Mouse (Mus musculus): ENCODE results near the gene Galr2. TPM values are rescaled to one million over a fixed set of nuclear protein-coding genes. Genes with fewer than 3 reads are reported as not detected.

The Galr2 gene
- under 1 TPM; 0.18 to 0.20 TPM for total RNA-seq (2021)

DNA sequence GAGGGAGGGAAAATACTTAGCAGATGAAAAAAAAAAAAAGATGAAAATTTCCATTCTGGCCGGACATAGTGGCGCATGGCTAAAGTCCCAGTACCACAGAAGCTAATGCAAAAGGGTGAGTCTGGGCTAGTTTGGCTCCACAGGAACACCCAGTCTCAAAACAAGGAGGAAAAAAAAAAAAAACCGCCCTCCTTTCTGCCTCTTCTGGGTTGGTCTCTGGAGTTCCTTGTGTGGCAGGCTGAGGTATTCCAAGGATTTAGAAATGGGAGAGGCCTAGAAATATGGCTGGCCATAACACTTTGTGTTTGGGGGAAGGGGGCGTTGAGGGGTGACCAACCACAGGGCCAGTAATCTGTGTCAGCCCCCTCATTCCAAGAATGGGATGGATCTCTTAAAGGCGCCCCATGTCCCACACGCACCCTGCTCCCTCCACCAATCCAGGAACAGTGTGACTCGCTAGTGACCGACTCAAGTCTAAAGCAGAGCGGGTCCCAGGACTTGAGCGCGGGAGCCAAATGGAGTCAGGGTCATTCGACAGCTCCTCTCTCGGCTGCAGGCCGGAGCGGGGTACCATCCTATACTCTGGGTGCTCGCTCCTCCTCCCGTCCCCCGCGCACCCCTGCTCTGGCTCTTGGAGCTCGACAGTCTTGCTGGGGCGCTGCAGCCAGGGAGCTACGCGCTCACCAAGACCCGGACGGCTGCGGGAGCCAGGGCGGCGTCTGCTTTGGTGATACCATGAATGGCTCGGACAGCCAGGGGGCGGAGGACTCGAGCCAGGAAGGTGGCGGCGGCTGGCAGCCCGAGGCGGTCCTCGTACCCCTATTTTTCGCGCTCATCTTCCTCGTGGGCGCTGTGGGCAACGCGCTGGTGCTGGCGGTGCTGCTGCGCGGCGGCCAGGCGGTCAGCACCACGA is at the start of gene Galr2:
Gene Galr2 (plus strand): TSS at position 189 of the 913 bp plus-strand sequence.
- no peak for DNase-seq
- intact Hi-C loops (cut with DNase I) = no loop called here

GRCm38 (mm10) chr11:116232427-116232826 is 48.3 kb upstream of the Galr2 start:
- intact Hi-C loops (cut with DNase I) = no loop called here
- no peak for DNase-seq

DNA sequence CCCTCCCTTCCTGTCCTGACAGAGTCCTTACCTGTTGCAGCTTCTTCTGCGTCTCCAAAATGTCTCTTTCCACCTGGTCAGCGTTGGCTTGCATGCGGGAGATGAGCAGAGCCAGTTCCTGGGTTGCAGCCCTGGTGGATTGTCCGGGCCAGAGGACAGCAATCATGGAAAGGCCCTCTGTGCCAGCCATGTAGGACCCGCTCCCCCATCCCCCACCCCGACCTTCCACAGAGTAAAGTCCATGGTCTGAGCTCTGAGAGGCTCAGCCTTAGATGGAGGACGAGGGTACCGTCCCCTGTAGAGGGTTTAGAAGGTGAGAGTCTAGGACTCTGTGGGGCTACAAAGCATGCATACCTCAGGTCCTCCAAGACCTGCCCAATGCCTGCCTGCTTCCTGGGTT is 45.8 kb upstream of the Galr2 start:
- no peak for DNase-seq
- intact Hi-C loops (cut with DNase I) = no loop called here

DNA sequence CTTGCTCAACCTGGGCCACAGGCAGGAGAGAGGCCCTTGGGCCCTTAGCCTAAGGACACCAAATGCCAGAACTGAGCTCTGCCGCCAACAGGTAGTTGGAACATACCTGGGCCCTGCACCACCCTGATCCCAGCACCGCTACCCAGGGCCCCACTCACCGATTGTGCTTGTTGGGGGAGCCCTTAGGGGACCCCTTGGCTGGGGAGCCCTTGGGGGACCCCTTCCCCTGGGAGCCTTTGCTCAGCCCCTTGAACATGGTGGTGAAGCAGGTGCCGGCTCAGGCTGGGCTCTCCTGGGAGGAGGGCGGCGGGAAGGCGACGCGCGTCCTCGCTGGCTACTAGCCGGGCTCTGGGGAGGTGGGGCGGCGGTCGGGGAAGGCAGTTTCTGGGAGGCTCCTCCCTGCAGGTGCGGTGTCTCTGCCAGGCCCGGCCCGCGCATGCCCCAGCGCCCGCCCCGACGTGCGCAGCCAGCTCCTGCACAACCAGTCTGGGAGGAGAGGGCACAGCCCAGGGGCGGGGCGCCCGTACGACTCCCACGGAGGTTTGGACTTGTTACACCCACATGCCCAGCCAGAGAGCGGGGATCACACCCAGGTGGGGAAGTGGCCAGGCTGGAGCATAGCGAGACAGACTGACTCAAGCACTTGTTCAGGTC is 42.9 kb upstream of the Galr2 start, which contains the start of gene Evpl:
Gene Evpl (minus strand): TSS at position 336 of the 654 bp plus-strand sequence.
- DNase-seq = no peak
- intact Hi-C loops (cut with DNase I) = no loop called here

DNA sequence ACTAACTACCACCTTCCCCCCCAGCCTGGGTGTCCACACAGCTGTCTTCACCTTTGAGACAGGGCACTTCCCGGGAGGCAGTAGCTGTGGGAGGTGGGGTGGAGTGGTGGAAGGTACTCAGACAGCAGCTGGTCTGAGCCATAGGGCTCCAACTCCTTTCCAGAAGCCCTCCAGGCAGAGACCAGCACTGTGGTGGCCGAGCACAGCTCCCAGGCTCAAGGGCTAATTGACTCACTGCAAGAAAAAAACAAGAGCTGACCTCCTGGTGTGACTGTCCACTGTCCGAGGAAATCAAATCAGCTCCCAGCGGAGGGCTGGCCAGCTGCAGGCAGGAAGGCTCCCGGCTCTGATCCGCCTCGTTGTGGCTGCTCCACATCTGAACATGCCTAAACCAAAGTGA is 40.9 kb upstream of the Galr2 start:
- no peak for DNase-seq
- intact Hi-C loops (cut with DNase I) = no loop called here

DNA sequence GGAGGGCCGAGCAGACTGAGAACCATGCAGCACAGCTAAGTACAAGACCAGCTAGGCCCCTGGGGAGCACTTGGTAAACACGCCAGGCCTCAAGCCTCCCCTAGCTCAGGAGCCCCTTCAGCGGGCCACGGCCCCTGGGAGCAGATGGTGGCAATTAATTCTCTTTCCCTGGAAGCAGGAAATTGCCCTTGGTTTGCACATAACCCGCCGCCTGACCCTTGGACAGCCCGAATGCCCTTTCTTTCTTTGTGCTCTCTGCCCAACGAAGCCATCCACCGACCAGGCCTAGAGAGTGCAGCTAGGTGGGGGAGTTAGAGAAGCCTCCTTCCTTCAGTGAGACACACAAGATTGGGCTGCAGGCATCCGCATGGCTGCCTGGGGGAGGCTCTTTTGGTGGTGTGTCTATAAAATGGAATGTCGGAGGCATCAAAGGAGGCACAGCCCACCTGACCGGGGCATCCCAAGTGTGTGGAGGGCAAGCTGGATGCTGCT is 38.9 kb upstream of the Galr2 start:
- intact Hi-C loops (cut with DNase I) = no loop called here
- DNase-seq = no peak

- no peak for DNase-seq
- intact Hi-C loops (cut with DNase I) = no loop called here
Observed at GRCm38 (mm10) chr11:116244580-116244979, 36.2 kb upstream of the Galr2 start.

- no peak for DNase-seq
- intact Hi-C loops (cut with DNase I) = no loop called here
Observed at GRCm38 (mm10) chr11:116245616-116246015, 35.1 kb upstream of the Galr2 start.

DNA sequence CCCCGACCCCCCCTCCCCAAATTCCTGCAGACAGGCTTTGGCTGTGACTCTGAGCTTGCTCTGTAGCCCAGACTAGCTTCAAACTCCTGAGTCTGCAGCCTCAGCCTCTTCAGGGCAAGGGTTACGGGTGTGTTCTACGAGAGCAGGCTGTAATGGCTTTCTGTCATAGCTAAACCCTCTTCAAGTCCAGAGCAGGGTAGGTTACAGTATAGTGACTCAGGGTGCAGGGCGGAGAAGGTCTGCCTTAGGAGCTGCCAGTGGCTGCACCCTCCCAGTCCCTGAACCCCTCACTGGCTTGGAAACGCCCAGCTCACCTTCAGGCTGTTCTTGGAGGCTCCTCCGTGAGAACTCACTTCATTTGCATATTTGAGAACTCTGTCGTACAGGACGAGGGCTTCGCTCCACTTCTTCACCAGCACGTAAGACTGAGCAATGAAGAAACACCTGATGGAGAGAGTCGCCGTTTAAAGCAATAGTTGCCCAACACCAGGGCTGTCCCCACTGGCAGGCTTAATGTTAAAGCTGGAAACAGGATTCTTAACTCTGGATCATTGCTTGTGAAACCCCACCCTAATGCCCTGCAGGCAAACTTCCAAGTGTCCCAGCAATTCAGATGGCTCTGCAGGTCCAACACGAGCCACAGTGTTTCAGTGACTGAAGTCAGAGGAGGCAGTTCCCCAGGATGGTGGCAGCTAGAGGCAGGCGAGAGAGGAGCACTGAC is 33.1 kb upstream of the Galr2 start:
- intact Hi-C loops (cut with DNase I) = no loop called here
- no peak for DNase-seq

DNA sequence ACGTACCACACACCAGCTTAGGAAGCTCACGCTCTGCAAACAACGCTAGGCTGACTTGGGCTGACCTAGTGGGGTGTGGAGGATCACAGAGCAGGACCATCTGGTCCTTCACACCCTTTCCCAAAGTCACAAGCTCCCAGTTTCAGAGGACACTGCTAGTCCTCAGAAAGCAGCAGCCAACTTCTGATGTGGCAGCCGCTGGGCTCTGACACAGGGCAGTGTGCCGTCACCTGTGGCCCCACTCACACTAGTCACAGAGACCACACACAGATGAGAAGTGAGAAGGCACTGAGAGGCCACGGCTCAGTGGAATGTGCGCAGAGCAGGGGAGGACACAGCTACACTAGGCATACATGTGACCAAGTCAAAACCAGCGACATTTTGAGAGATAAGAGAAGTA is 29.8 kb upstream of the Galr2 start:
- intact Hi-C loops (cut with DNase I) = no loop called here
- DNase-seq = no peak

- no peak for DNase-seq
- intact Hi-C loops (cut with DNase I) = no loop called here
Observed at GRCm38 (mm10) chr11:116253076-116253600, 27.6 kb upstream of the Galr2 start.

DNA sequence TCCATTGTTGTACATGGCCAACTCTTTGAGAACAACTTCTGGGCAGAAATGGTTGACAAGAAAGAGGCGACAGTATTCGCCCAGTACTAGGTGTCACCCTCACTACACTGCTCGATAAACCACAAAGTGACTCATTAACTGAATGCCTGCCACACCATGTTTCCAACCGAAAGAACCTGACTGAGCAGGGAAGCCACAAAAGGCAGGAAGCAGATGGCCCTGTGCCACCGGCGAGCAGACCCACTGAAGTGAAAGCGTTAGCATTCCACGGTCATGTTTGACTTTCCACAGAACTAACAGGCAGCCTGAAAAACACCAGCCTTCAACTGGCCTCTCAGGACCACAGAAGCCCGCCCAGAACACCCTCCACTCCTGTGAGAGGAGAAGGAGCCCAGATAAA is 26.1 kb upstream of the Galr2 start:
- DNase-seq = no peak
- intact Hi-C loops (cut with DNase I) = no loop called here

DNA sequence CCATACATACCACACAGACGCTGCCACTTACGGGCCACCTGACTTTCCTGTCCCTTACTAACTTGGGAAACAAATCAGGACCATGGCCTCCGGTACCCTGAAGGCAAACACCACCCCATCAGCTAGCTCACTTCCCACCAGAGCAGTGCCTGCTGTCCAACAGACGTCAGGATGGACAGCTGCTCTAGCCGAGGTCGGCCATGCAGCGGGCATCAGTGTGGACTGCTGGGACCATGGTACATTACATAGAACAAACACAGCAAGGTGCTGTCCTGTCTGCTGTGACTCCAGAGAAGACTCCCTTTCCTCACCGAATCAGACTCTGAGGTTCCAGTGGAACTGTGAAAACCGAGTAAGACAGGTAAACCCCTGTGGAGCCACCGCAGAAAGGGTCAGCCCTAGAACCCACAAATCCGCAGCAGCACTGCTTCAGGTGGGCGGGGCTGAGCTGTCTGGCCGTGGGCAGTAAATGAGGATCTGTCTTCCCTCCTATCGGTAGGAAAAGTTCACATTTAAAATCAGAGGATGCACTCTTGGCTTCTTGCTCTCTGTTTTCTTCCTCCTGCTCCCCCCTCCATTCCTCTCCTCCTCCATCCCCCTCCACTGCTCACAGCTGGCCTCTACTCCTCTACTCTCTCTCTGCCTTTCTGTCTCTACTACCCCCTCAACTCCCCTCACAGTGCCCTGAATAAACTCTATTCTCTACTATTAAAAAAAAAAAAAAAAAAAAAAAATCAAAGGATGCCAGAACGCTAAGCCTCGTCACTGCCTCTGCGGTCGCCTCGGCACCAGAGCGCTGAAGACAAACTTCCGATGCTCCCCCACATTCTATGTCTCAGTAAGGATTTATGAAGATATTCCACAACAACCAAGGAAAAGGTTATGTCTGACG is 25.4 kb upstream of the Galr2 start:
- intact Hi-C loops (cut with DNase I) = no loop called here
- DNase-seq = no peak

- no peak for DNase-seq
- intact Hi-C loops (cut with DNase I) = no loop called here
Observed at GRCm38 (mm10) chr11:116255982-116256675, 24.6 kb upstream of the Galr2 start.

GRCm38 (mm10) chr11:116259461-116259860 is 21.3 kb upstream of the Galr2 start:
- intact Hi-C loops (cut with DNase I) = no loop called here
- no peak for DNase-seq

- DNase-seq = no peak
- intact Hi-C loops (cut with DNase I) = no loop called here
Observed at GRCm38 (mm10) chr11:116260259-116260658, 20.5 kb upstream of the Galr2 start.

DNA sequence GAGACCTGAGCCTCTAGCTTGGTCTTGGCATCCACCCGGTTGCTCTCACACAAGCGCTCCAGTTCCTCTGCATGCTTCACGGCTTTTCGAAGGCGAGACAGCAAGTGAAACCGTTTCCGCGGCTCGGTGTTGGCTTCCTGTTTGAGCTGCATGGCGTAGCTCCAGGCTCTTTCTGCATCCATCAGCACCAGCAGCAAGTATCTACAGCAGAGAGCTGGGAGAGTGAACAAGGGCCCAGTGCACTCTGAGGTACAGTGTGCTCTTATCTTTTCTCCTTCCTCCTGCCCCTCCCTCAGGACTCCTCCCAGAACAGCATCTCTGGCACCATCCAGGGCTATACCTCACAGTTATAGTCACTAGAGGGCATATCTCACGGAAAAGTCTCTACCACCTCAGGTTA is 15.4 kb upstream of the Galr2 start:
- intact Hi-C loops (cut with DNase I) = no loop called here
- no peak for DNase-seq

DNA sequence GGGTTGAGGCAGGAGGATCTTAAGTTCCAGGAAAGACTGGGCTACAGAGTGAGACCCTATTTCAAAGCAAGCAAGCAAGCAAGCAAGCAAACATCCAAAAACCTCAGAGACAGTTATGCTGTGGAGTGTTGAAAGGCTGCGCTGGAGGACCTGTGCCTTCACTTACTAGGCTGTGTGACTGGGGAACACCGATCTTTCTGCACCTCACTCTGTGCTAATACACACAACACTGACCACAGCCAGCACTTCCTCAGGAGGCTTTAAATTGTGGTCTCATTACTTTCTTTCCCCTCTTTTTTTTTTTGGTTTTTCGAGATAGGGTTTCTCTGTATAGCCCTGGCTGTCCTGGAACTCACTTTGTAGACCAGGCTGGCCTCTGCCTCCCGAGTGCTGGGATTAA is 14.9 kb upstream of the Galr2 start:
- intact Hi-C loops (cut with DNase I) = no loop called here
- DNase-seq = no peak

DNA sequence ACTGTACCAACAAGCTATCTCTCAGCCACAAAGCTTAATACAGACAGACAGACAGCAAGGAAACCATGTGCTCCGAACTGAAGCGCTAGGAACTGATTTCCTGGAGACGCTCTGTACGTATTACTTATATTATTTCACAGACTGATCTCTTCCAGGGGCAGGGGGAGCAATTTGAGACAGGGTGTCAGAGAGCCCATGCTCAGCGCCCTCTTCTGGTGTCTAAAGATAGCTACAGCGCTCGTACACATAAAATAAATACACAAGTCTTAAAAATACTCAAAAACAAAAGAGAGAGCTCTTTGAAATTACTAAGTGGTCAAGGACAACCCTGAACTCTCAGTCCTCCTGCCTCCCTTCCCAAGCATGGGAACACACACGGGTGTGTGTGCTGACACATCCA is 13.1 kb upstream of the Galr2 start:
- intact Hi-C loops (cut with DNase I) = no loop called here
- DNase-seq = no peak

Data from left cerebral cortex, postnatal 4 days (tissue).